In genomic region chr12:55484800-55485199, GRCm38 (mm10) we compare ENCODE assay signal across 18 mouse cellular contexts.
"Had no signal": no experiment of that assay in that cellular context is flagged by ENCODE, and none has a peak within 500 bp of the region (broad histone marks: within the 10 kb centered on the region; RNA-seq: fewer than 3 reads in every experiment).

No protein-coding gene starts in this region.

- H3K27ac ChIP-seq: liver, embryonic 12.5 days; liver, embryonic 15.5 days; midbrain, embryonic 15.5 days; neural tube, embryonic 13.5 days; stomach, embryonic 15.5 days had no signal

- H3K4me2 ChIP-seq: liver, embryonic 12.5 days; liver, embryonic 15.5 days; midbrain, embryonic 11.5 days; midbrain, embryonic 15.5 days; neural tube, embryonic 13.5 days; stomach, embryonic 15.5 days had no signal

- H3K36me3 ChIP-seq: midbrain, embryonic 15.5 days had no signal

- H3K9ac ChIP-seq: liver, embryonic 12.5 days; liver, embryonic 15.5 days; midbrain, embryonic 15.5 days; neural tube, embryonic 13.5 days; stomach, embryonic 15.5 days had no signal

- ATAC-seq: liver, embryonic 12.5 days; midbrain, embryonic 15.5 days had no signal

- H3K27me3 ChIP-seq: midbrain, embryonic 15.5 days; neural tube, embryonic 13.5 days; stomach, embryonic 15.5 days had no signal

- H3K4me3 ChIP-seq: liver, embryonic 12.5 days; liver, embryonic 15.5 days; midbrain, embryonic 15.5 days; myocyte; neural tube, embryonic 13.5 days; stomach, embryonic 15.5 days had no signal

- DNase-seq: kidney, adult 18-20 months; kidney, adult 9 months; kidney, postnatal 14 days; kidney, postnatal 4 days; lung, adult 2 months; lung, postnatal 14 days; lung, postnatal 4 days; retina, postnatal 1 day; right cerebral cortex, postnatal 25 days; spleen, adult 18-20 months; thymus, postnatal 25 days had no signal

- H3K9me3 ChIP-seq: liver, embryonic 12.5 days; liver, embryonic 15.5 days; midbrain, embryonic 15.5 days; neural tube, embryonic 13.5 days; stomach, embryonic 15.5 days had no signal
